Mouse (Mus musculus) natural killer cell, adult 2 months (primary cell): ENCODE data around the gene Rpap2.
A peak's percentile ranks its signal among the peaks of the same experiment; 100 is the strongest.

Source experiments
- DNase-seq, 2 experiments: peaks; one replicate each; pipeline ENCODE4 v3.0.0; 2022; ENCODE audit warnings: low spot score in 2 of 2

Gene Rpap2

DNA sequence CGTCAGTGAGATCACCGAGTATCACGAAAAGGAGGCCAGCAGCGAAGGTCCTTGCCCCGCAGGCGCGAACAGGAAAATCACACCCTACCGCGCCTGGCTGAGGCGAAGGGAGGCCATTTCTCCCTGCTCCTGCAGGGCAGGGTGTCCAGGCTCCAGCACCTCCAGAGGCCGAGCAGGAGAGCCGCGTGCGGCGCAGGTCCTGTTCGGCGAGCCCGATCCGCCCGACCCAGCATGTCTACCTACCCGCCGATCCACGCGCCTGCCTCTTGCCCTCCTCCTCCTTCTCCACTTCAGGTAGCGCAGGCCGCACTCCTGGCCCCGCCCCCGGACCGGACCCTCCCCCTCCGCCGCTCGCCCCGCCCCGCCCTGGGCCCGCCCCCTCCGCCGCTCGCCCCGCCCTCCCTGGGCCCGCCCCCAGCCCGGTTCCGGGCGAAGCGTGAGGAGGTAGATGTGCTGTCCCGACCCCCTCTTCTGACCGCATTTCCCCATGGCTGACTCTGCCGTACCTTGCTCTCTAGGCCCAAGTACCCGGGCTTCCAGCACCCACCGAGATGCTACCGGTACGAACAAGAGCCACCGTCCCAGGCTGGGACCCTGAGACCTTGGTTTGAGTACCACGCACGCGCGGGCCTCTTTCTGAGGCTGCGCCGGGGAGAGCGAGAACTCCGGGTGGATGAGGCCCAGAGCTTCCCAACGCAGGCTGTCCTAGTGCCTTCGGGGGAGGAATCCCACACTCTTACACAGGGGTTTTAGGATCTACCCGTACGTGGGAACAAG is at the start of gene Rpap2, which contains the start of gene Glmn:
Gene Rpap2 (plus strand): TSS at position 73 of the 777 bp plus-strand sequence.
Gene Glmn (minus strand): TSS at position 588 of the 777 bp plus-strand sequence.
- peak; percentile 72 to 81 for DNase-seq

GRCm38 (mm10) chr5:107547955-107548354 is 49.2 kb upstream of the Rpap2 start:
- DNase-seq, result no peak

DNA sequence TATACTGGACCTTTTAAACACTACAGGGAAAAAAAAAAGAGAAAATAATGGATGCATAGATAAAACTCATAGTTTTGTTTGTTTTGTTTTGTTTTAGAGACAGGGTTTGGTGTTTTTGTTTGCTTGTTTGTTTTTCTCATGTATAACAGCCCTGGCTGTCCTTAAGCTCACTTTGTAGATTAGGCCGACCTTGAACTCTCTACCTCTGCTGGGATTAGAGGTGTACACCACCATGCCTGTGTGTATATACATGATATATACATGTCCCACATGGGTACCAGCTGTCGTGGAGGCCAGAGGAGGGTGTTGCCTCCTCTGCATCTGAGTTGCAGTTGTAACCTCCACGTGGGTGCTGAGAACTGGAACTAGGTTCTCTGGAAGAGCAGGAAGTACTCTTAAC is 48.7 kb upstream of the Rpap2 start:
- no peak for DNase-seq

GRCm38 (mm10) chr5:107554336-107554735 is 42.8 kb upstream of the Rpap2 start:
- DNase-seq, result peak in 1 of 2 experiments; percentile 23

DNA sequence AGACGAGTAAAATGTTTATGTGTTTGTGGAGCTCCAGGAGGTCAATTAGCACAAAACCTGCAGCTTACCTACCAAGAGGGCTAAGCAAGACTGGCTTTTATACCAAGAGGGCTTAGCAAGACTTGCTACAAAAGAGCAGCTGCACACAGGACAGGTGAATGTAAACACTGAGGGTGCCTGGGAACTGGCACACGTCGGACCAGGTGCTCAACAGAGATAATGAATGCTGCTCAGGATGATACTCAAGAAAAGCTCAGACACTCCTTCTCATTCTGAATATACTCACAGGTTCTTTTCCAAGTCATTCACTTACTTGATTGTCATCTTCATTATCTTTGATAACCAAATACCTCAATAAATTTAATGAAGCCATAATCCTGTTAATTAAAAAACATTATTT is 40.2 kb upstream of the Rpap2 start:
- no peak for DNase-seq

DNA sequence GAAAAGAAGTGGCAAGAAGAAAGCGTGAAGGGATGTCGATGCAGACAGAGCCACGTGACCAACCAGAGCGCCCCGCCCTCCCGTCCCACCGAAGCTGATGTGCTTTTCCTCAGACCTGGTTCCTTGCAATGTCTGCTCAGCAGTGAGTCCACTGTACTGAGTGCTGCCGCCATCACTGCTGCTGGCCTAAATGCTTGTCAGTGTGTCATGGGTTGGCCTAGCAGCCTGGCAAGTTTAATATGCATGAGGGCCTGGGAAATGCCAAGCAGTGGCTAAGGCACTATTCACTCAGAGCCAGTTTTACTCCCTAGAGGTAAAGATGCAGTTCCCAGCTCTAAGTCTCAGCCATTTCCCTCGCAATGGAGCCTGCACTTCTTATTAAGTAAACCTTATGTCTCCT is 28.0 kb upstream of the Rpap2 start:
- DNase-seq, result no peak

DNA sequence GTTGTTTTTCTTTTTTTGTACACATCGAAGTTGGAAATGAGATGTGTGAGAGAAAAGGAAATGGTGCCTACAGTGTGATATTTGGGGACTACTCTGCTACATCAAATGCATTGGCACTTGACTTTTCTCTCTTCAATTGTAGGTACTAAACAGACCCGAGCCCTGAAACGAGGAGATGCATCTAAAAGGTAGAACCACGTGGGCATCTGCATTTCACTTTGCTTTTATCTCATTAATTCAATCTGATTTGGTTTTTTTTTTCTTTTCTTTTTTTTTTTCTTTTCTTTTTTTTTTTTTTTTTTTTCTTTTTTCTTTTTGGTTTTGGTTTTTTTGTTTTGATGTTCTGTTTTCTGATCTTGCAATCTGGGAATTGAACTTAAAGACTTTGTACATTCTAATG is 1.2 kb downstream of the Rpap2 start:
- no peak for DNase-seq

GRCm38 (mm10) chr5:107611224-107611623 is 14.1 kb downstream of the Rpap2 start:
- DNase-seq, result peak; percentile 53 to 70

- DNase-seq, result no peak
Measured at GRCm38 (mm10) chr5:107617986-107618385, 20.8 kb downstream of the Rpap2 start.

DNA sequence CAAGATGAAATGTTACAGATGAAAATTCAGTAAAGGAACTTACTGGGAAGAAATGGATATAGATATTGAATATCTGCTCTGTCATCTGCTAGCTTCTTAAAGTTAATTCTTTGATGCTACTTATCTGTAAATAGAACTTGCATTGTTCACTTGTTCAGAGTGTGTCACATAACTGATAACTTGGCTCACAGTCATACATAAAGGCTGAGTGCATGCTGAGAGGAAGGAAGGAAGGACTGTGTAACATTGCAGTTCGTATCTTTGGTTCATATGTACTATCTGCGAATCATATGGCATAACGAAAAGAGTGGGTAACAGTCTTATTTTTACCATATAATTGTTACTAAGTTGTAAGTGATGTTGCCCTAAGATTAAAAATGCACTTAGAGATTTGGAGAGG is 24.2 kb downstream of the Rpap2 start:
- no peak for DNase-seq

- DNase-seq, result no peak
Measured at GRCm38 (mm10) chr5:107633651-107634050, 36.5 kb downstream of the Rpap2 start.

DNA sequence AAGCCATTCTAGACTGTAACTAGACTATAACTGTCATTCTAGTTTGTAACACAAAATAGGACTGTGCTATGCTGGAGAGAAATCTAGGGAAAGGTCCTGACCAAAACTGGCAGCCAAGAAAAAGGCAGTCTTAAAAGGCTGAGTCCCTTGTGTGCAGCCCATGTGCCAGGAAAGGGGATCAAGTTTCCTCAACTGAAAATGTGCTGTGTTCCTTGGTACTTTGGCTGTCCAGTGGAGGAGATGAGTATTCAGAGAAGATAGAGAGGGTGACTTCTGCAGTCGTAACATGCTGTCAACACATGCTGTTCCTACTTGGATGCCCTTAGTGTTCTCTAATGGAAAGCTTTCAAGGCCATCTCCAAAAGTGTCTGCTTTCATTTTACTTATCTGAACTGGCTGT is 39.9 kb downstream of the Rpap2 start:
- no peak for DNase-seq

- DNase-seq, result no peak
Measured at GRCm38 (mm10) chr5:107638366-107638765, 41.2 kb downstream of the Rpap2 start.

GRCm38 (mm10) chr5:107644595-107644994 is 47.4 kb downstream of the Rpap2 start:
- no peak for DNase-seq

- peak in 1 of 2 experiments; percentile 17 for DNase-seq
Measured at GRCm38 (mm10) chr5:107645935-107646334, 48.8 kb downstream of the Rpap2 start.

- no peak for DNase-seq
Measured at GRCm38 (mm10) chr5:107647580-107647979, 50.4 kb downstream of the Rpap2 start.

- DNase-seq, result peak; percentile 72 to 83
Measured at GRCm38 (mm10) chr5:107648552-107649125, 51.5 kb downstream of the Rpap2 start.

DNA sequence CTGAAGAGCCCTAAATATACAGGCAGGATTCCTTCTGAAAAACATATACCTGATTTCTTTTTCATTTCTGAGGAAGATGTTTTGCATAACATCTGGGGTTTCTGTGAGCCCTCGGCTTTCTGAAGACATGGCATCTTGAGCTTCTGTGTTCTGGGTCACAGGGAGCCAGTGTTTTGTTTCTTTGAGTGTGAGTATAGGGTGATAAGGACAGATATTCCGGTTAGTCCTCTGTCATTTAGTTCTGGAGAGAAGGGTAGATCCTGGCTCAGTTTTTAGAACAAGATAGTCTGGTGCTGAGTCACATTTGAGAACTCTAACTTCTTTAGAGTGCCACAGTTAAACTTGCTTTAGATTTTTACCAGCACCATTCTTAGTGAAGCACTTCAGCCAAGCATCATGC is 52.5 kb downstream of the Rpap2 start:
- no peak for DNase-seq

GRCm38 (mm10) chr5:107650427-107650826 is 53.3 kb downstream of the Rpap2 start:
- DNase-seq, result peak; percentile 25 to 41

DNA sequence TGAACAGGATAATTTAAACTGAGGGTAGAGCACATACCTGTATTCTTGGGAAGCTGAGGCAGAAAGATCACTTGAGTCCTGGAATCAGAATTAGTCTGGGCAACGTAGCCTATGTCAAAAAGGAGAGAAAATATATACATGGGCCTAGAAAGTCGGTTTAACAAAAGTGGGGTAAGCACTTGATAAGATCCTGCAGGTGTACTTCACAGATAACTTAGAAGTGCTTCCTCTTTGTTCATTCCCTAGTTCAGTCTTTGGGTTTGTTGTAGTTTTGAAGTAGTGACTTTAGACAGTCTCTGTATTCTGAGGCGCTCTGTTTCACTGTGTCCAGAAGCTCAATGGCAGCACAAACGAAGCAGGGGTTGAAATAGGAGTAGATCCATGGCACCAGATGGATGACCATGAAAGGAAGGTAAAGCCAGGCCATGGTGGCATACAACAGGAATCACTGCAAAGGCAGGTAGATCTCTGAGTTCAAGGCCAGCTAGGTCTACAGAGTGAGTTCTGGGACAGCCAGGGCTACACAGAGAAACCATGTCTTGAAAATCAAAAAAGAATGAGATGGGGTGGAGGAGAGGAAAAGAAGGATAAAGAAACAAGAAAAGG is 55.0 kb downstream of the Rpap2 start:
- no peak for DNase-seq

- DNase-seq, result no peak
Measured at GRCm38 (mm10) chr5:107678392-107678791, 81.2 kb downstream of the Rpap2 start.

DNA sequence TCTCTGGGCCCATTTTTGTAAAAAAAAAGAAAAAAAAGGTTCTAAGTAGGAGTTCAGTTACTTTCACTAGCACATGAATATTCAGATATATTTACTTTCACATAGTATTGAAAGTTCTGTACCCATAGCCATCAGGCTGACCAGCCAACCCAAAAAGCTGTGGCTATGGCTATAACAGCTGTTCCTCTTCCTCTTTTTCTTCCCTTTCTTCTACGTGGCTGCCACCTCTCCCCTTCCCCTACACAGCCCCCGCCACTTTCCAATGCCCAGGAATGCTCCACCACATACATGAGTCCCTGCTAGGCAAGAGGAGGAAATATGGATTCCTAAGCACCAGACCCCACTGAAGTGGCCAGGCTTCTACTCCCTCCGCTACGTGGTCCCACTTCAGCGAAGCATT is 84.1 kb downstream of the Rpap2 start:
- DNase-seq, result no peak

GRCm38 (mm10) chr5:107684380-107684779 is 87.2 kb downstream of the Rpap2 start:
- no peak for DNase-seq
